1 mouse cellular context compared by ENCODE assay signal in genomic region chr13:4192511-4192910, GRCm38 (mm10).
TF ChIP-seq lines count a peak whose summit lies in the region.

No protein-coding gene starts in this region.

TF ChIP-seq in CH12.LX, 34 proteins besides CTCF, POLR2A, EP300 and RAD21:
- TF ChIP-seq SIN3A (IDR thresholded peaks at IDR 0.05; ENCODE audit: low read length) (no peak), MAZ (IDR thresholded peaks at IDR 0.05; ENCODE audit: low read depth, low read length) (no peak)
